Mouse (Mus musculus): ENCODE results near the gene Lsm8.

- TF ChIP-seq CTCF (IDR thresholded peaks at IDR 0.05) (peak; percentile 25; the same call in 1 of the 2 replicates), EP300 (IDR thresholded peaks at IDR 0.05) (peak; percentile 71)
Measured at GRCm38 (mm10) chr6:18848051-18848701, at the start of gene Lsm8.

Data from lung, postnatal 0 days (tissue).